Mouse (Mus musculus) lung, postnatal 25 days (tissue): ENCODE results near the gene Scyl1.
"Not testable (repeated sequence)": the region's sequence is repeated elsewhere in the genome, so short reads cannot be mapped to it uniquely, and the experiment has no call there.

Source experiments
- DNase-seq: peaks from one replicate; pipeline ENCODE4 v3.0.0; 2022; ENCODE audit warnings: low spot score

The Scyl1 gene

DNA sequence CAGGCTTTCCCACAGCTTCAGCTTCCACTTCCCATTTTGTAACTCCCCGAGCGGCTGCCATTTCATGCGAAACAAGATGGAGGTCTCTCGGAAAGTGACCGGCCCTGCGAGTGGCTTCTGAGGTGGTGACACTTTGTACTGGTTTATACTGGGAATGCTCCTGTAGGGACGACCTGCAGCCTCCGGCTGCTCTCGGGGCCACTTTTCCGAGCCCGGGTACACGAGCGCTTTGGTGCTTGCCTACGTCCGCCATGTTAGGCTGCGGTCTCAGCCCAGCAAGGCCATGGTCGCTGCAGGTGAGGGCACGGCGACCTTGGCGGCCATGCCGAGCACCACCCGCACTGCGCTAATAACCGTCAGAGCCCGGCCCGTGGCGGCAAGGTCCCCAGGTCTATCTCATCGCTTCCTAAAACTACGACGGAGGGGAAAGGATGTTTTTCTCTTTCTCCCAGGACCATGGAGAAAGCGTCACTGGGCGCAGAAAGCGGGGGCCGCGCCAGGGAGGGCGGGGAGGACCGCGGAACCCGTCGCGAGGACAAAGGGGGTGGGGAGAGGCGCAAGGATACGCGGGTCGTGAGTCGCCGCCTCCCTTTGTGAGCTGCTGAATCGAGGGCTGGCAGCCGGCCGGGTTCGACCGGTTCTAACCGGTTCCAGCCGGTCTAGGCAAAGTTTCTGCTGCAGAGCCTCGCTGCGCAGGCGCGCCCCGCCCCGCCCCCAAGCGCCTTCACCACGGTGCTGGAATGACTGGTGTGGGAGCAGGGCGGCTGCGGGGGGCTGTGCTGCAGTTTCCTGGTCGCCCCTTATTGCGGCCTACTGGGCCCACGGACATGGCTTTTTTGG, 32.0 kb upstream of the Scyl1 start:
- peak; percentile 99 for DNase-seq

DNA sequence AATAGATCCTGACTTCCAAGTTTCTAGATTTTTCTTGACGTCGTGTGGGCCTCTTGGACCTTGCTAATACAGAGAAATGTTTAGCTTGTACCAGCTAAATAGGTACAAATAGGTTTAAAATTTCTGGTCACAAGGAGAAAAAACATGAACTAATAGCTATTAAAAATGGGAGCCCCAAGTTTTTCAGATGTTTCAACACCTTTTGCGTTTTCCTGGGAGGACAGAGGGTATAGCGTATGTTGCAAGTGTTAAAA, 31.5 kb upstream of the Scyl1 start:
- no peak for DNase-seq

DNA sequence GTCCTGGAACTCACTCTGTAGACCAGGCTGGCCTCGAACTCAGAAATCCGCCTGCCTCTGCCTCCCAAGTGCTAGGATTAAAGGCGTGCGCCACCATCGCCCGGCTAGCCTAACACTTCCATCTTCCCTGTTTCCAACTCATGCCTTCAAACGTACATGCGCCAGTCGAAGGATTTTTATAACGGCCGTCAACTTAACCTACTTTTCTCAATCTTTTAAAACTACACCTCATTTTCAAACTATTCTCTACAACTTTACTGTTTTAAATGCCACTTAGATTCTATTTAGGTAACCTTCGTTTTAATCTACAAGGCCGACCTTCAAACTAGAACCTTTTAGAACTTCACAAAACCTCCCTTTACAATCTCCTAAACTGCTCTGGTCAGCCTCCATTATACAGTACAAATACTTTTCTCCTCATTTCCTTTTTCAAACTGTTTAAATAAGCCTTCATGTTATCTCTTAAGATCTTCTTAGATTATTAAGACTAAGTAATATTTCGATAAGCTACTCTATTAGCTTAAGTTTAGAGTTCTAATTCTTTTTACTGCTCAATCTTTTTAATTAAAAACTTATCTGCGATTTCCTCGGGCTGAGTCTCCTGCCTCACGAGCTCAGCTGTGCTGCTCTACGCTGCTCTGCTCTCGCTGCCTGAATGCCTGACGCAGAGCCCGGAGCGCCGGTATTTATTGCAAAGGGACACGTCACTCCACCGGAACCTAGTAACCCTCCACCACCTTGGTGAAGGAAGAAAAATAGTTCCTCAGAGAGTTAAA, 31.0 kb upstream of the Scyl1 start:
- peak; percentile 96 for DNase-seq

DNA sequence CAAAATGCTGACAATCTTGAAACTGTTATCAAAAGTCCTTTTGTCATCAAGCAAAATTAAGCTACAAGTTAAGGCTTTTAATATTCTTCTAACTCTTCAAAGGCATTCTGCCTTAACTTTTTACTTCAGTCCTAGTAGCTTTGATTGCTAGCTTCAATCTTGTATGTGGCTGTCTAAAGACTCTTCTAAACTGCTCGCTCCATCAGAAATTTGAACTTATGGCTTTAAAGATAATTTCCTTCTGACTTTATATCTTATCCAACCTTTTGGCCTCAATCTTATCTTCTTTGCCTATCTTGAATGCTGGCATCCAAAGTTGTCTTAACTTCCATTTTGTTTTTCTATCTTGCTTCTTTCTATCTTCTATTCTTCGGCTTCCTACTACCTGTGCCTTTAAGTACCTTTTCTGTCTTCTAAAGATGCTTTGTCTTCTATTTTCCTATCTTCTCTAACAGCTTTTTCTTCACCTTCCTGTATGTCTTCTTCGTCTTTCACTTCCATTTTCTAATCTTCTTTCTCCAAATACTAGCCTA, 30.3 kb upstream of the Scyl1 start:
- no peak for DNase-seq

DNA sequence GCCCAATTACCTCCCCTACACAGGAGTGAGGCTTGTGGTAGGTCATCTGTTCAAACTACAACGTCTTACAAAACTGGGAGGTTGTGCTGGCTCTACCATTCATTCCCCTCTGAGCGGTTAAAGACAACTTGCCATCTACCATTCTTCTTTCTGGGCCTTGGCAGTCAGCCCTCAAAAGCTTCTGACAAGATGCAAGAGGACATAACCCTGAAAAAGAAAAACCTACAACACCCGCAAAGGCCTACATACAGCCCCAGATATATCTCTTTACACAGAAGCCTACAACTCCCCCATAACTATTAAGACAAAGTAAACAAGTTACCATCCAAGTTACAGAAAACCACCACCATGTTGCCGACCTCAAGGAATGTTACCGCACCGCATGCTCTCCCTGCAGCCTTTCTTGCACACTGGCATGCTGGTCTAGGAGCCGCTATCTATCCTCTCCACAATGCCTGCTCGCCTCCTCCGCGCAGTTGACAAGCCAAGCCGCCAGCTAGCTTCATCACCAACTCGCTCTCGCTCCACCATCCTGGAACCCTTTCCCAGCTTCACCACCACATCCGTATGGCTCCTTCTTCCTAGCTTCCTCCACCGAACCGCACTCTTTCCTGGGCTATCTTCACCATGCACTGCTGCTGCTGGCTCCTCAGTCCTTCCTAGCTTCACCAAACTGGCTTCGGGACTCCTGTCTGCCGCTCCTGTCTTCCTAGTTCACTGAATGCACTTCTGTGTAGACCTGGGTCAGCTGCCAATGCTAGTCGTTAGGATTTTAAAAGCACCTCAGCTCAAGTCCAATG, 29.6 kb upstream of the Scyl1 start:
- no peak for DNase-seq

DNA sequence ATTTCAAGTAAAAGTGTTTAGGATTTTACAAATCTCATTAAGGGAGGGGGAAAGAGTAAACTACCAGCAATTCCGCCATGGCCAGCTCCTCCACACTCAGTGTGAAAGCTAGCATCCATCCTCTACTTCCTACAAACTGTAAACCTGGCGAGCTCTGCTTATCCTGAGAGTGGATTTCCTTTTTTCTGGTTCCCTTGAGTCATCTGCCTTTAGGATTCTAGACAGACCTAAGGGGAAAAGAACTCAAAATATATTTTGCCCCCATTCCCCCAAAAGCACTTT, 29.1 kb upstream of the Scyl1 start:
- DNase-seq: no peak

DNA sequence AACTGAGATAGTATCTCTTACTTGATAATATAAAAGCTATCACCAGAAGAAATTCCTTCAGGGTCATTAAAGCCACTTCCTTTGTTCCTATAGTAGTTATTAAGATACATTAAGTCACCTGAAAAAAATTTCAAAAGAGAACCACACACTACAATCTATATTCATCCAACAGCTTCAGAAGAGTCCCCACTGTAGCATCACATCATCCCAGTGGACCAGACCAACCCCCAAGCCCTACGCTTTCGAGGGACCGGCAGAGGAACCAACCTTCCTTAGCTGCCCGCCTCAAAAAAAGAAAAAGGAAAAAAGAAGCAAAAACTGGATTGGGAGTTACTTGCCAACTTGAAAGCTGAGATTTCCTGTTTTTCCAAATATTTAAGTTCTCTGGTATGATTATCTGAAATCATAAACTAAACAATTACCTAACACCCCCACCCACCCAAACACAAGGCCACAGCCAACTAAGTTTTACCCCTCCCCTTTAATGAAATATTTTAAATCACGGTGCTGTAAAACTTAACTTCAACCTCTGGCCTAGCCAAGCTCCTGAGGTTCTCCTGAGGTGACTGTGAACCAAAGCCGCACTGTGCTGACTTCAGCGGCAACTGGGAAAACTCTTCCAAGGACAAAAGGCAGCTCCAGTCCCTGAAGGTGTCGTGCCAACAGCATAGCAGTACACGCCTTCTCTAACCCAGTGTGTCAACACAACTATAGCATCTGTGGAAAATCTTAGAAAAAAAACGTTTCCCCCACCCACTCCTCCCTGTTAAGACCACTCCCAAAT, 28.5 kb upstream of the Scyl1 start:
- DNase-seq: no peak

DNA sequence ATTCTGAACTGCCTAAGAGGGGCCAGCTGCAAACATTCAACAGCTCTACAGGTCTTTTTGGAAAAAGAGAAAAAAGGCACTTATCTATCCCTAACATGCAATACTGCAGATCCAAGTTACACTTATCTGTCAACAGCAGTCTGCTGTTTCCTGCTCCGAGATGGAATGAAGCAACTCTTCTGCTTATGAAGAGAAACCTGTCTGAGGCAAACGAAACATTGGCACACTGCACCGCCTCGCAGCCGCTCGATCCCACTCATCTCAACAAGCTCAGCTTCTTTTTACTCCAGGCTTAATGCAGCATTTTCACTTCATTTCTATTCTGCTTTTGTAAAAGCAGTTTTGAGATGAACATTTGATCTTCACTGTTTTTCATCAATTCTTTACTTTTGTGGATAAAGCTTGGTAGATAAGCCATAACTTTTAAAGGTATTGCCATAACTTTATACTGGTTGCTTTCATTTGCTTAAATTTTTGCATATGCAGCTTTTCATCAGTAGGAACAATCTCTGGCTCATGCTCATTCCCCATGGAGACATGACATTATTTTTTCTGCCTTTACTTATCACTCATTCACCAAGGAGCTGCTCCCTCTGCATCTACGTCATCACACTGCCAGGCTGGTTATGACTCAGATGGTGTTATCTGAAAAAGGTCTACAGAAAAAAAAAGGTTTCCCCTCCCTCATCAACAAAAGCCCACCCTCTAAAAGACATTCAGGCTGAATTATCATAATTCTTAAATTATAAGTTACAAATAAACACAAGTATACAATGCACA, 27.7 kb upstream of the Scyl1 start:
- DNase-seq: no peak

DNA sequence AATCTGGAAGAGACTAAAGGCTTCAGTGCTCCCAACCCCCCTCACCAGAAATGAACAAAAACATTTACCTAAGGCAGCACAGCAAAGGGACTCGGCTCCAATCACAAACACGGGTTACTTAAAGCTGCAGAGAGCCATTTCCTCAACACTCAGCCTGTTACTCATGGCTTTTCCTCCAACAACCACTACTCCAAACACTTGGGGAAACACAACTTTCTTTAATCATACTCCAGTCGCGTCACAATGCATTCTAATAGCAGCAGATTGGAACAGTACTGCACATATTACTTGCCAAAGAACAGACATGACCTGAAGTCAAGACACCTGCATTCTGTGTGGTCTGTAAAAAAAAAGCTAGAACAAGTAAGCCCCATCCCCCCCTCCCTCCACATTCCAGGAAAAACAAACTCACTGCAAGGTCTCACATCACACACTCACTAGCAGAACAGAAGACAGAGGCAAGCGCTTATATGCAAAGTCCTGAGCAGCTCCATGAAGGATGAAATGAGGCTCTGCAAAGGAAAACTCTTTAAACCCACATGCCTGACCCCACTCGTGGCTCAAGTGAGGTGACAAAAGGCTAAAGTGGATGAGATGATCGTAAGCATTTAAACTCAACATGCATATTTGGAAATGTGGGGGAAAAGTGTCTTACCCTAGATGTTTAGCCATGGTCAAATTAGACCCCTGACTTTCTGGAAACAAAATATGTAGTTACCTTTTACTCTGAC, 26.3 kb upstream of the Scyl1 start:
- no peak for DNase-seq

DNA sequence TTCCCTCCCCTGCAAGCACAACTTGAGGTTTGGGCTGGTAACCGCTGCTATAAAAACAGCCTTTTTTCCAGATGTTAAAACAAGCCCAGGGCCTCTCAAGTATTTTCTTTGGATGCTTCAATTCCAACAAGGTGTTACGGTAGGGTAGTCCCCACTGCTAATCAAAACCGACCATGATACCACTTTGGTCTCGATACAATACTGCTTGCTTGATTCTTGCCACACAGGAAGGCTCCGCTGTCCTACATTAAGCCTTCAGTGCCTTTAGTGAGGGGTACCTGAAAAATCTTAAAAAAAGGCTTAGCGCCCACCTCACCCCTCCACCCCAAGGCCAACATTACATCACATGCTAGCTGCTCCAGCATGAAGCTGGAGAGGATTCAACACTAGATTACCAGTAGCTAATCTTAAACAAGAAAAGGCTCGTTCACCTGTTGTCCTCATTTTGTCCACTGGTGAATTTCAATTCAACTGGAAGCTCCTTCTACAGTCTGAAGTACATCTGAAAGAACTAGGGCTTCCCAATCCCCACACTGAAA, 25.4 kb upstream of the Scyl1 start:
- no peak for DNase-seq

DNA sequence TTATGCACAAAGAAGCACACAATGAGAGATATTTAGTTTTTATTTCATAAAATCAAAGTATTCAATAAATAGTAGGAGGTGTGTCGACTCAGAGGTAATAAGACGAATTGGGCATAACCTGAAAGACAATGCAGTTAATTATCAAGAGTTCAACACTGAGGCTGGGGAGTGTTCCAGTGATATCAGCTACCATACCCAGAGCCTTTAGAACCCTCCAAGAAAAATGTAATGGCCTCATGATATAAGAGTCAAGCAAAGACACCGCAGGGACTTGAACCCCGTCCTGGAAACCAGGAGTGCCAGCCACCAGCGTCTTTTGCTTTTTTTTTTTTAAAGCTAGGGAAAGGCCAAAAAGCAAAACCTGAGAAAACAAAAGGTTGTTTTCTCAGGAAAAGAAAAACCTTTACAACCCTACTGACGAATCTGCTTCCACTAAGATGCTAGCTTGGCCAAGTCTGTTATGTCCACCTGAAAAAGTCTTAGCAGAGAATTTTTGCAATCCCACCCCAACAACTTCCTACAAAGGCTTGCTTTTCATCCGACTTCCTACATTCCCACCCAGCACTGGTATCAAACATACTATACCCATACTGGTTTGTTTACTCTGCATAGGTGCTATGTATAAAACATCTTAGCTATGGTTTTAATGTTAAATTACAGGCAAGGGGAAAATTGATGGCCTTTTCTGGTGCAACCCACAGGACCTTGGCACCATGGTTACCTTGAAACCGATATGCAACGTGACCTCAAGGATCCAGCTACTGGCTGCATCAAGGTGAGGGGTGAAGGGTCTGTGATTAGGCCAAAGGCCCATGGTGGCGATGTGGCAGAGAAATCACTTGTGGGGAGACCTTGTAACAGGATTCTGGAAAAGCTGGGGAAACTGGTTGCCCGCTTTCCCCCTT, 24.7 kb upstream of the Scyl1 start:
- no peak for DNase-seq

DNA sequence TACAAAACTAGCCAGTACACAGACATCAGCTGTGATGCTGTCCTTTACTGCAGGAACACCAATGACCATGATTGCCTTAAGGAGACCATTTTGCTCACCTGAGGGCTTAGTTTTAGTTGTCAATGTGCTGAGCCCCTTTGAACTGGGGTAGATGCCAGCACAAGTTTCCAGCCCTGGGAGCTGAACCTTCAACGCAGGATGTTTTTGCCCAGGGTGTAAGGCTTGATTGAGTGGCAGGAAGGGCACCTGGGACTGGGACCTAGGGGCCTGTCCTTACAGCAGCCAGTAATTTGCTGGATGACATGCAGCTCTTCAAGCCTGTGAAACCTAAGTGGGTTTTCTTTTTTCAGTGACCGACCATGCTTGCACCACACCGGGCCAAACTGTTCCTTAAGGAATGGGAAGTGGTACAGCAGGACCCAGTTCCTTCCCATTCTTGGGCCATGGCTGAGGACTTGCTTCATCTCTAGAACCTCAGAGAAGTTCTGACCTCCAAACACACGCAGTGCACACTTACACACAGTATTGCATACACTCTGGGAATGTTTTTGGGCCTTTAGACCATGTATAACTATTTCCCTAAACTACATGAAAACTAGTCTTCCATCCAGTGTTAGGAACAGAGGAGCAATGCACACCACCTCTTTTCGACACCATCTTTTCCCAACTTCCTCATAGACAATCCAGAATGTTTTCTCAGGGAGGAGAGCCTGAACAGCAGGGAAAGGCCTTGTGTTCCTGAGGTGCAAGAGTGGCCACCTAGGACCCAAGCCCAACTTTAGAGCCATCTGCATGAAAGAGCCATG, 23.8 kb upstream of the Scyl1 start:
- no peak for DNase-seq

DNA sequence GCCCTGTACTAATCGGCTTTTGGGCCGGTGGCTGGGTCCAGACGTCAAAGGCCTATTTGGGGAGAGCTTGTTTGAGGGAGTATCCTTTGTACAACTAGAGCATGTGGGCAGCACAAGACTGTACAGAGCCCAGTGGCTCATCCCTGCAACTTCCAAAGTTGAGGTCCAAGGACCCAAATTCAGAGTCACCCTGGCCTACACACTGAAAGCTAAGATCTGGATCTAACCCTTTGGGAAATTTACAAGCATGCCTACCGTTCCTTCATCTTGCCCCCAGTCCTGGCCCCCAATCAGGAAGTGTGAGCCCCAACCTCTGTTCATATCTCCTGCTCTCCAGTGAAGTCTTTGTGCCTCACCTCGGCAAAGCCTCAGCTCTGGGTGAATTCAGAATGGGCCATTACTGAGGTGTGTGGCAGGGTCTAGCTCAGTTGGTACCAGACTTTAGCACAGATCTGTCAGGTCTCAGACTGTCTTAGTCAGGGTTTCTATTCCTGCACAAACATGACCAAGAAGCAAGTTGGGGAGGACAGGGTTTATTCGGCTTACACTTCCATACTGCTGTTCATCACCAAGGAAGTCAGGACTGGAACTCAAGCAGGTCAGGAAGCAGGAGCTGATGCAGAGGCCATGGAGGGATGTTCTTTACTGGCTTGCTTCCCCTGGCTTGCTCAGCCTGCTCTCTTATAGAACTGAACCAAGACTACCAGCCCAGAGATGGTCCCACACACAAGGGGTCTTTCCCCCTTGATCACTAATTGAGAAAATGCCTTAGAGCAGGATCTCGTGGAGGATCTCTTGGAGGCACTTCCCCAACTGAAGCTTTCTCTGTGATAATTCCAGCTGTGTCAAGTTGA, 22.9 kb upstream of the Scyl1 start:
- not testable (repeated sequence) for DNase-seq

DNA sequence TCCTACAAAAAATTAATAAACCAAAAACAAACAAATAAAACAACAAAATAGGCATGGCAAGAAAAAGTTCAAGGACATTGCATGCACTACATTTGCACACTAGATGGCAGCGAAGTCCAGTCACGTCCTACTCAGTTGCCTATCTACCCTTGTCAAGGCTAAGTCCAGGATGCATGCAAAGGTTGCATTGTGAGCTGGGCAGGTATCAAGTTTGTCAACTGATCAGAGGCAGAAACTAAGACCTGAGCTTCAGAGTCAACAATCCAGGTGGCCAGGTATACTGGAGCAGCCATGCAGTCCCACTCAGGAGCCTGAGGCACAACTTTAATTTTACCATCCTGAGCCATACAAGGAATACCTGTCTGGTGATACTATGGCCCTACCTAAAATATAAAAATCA, 21.9 kb upstream of the Scyl1 start:
- peak; percentile 78 for DNase-seq

DNA sequence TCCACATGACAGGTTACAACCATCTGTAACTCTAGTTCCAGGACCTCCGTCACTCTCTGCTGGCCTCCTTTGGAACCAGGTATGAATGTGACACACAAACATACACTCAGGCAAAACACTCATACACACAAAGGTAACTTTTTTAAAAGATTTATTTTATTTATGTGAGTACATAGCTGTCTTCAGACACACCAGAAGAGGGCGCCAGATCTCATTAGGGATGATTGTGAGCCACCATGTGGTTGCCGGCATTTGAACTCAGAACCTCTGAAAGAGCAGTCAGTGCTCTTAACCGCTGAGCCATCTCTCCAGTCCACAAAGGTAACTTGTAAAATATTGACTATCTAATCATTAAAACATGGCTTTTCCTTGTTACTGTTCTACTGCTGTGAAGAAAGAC, 20.1 kb upstream of the Scyl1 start:
- DNase-seq: no peak

DNA sequence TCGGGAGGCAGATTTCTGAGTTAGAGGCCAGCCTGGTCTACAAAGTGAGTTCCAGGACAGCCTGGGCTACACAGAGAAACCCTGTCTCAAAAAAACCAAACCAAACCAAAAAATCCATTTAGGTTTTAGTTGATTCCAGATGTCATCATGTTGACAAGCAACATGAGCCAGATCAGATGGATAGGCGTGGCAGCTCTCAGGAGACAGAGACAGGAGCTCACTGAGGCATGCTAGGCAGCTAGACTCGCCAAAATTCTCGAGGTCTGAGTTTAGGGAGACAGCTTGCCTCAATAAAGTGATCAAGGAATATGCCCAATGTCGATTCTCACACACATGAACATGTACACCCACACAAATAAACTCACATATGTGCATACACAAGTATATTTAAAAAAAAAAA, 17.8 kb upstream of the Scyl1 start:
- no peak for DNase-seq

DNA sequence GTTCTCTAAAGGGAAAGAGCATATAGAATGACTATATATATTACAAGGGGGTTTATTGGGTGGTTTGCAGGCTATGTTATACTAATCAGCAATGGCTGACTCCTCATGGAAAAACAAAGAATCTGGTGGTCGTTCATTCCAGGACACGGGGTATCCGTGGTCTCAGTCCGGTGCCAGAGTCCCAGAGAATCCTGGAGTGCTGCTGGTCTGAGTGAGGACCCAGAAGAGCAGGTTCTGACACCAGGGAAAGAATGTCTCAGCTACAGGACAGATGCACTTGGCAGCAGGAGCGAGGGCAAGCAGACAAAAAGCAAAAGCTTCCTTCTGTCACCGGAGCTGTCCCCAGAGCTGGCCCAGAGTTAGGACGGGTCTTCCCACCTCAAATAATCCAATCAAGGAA, 17.4 kb upstream of the Scyl1 start:
- no peak for DNase-seq

DNA sequence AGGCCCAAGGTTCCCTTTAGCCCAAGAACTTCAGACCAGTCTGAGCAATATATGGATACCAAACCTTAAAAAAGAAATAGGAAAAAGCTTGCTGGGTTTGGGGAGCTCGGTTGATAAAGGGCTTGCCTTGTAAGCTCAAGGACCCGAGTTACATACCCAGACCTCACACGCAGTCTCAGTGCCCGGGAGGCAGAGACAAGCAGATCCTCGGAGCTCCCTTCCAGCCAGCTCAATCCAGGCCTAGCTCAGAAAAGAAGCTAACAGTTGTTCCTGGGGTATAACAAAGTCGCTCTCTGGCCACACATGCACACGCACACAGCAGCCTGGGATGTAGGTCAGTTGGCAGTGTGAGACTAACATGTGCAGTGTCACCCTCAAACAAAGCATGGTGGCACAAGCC, 16.7 kb upstream of the Scyl1 start:
- DNase-seq: no peak
